Mouse (Mus musculus): Measurements from ENCODE around the gene Ccdc82. TPM values are rescaled to one million over a fixed set of nuclear protein-coding genes. Genes with fewer than 3 reads are reported as not detected.

Ccdc82 gene
- total RNA-seq, 2 experiments from 2014 or later, result 27.7 to 32.6 TPM

DNA sequence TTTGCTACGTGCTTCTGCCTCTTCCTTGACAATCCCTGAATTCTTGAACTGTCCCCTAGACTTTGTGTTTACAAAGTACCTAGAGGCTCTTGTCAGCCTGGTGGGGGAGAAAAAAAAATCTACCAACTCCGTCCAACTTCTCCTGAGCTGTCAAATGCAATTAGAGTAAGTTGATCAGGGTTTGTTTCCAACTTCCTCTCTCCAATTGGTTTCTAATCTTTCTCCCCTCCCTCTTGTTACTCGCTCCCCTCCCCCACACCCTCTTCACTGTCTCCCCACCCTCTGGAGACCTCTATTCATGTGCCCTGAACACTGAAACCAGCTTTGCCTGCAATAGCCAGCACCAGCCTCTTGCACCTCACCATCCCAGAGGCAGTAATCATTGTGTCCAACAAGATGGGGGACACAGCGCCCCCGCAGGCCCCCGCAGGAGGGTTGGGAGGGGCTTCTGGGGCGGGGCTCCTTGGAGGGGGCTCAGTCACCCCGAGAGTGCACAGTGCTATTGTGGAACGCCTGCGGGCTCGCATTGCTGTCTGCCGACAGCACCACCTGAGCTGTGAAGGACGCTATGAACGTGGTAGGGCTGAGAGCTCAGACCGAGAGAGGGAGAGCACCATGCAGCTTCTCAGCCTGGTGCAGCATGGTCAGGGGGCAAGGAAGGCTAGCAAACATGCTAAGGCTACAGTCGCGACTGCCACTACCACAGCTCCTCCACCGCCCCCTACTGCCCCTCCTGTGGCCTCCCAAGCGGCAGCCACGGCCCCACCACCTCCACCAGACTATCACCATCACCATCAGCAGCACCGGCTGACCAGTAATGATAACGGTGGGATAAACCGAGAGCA is 51.1 kb downstream of the Ccdc82 start, which contains the start of gene Maml2:
Gene Maml2, plus strand, starts transcription at position 290 of the 845 bp plus-strand sequence.
- no peak for ATAC-seq (replicated peaks; ENCODE audit: low FRiP score, poor library complexity, severe bottlenecking)

DNA sequence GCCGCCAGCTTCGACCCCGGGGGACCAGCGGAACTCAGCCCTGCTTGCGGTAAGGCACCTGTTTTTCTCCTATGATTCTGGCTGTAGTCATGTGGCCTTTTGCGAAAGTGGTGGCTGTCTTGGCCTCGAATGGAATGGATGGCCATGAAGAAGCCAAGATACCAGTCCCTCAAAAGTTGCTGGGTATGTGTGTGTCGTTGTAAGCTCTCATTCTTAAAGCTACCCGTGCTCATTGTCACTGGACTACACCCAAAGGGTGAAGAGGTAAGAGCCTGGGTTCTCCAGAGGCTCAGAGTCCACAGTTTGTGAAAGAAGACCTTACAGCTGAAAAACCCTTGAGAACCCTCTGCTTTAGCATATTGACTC is 51.7 kb downstream of the Ccdc82 start:
- ATAC-seq (replicated peaks; ENCODE audit: low FRiP score, poor library complexity, severe bottlenecking), result no peak

DNA sequence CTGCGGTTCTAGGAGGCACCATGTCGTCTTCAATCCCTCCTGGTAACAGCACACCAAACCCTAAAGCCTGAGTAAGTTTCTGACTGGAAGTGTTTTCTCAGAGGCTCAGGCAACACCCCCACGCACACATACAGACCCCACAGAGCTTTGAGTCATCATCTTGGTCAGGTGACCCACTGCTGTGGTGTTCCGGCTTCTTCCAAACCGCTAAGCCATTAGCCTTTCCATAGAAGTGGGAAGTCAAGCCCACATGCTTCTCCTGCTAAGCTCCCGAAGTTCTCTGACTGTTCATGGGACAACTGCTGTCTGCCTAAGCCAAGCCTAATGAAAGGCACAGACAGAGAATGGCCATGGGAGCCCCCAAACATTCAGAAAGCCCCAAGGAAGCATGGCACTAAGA is 52.4 kb downstream of the Ccdc82 start:
- ATAC-seq (replicated peaks; ENCODE audit: low FRiP score, poor library complexity, severe bottlenecking), result no peak

DNA sequence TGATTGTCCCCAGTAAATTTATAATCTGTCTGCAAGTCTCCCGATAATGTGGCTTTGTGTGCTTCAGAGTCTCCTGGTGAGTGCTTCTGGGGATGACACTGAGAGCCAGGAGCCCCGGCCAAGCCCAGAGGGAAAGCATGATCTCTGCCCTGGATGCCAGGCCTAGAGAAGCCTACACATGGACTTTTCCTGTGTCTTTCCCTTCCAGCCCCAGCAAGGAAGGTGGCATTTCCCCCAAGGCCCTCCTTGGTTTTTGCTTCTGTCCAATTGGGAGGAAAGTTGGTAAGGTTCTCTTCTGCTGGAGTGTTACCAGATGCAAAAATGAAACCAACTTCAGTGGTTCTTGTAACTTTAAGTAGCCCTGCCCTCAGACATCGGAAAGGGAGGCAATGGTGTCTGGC is 53.3 kb downstream of the Ccdc82 start:
- no peak for ATAC-seq (replicated peaks; ENCODE audit: low FRiP score, poor library complexity, severe bottlenecking)

DNA sequence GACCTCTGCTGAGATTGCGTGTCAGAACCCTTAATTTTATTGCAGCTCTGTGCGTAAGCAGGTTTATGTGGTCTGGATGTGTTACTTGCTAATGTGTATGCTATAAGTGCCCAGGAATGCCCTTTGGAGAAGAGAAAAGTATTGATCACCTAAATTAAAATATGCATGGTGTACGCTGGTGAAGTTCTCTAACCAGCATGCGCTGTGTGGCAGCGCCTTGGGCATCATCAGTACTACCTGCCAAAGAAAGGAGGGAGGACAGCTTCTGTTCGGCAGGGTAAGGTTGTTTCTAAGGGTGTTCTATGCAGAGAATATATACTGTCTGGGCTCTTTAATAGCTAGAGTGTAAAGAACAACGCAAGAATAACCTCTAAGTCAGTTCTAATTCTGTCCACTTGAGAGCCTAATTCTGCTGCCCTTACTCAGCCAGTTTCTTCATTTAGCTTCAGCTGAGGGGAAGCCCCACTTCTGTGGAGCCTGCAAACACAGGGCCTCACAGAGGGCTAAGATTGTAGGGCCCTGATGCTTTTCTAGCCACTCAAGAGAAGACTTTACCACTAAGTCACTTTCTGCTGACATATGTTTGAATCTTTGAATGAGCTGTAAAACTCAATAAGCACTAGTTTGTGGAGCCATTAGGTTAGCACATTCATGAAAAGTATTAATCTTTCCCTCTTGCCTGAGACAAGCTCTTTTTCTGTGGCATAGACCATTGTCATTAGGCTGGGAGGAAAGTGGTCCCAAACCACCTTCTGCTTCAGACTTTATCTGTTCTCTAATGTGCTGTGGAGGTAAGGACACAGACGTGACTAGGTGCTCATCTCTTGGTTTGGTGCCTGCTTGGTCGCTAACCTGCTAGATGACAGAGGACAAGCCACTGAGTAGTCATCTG is 54.4 kb downstream of the Ccdc82 start:
- no peak for ATAC-seq (replicated peaks; ENCODE audit: low FRiP score, poor library complexity, severe bottlenecking)

DNA sequence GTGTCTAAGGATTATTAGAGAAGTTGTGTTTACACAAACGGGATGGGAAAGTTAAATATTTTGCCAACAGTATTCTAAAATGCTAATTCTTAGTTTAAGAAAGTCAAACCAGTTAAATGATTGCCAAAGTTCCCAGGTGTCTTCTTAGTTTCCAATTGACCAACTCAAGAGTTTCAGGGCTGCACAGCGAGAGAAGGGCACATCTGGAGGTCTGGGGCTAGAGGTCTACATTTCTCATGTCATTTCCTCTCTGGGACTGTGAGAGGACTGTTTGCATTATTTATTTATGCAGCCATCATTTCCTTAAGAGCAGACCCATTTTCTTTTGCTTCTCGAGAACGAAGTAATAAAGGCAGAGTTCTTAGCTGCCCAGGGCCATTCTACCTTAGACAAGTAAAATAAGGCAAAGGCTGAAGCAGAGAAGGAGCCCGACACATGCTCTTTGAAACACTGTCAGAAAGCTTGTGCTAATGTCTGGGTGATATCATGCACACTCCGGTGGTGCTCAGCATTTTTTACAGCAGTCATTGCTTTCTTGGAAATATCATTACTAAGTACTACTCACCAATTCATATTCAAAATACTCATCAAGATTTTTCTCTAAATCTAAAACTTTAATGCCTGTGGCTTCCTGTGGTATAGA is 55.5 kb downstream of the Ccdc82 start:
- no peak for ATAC-seq (replicated peaks; ENCODE audit: low FRiP score, poor library complexity, severe bottlenecking)

DNA sequence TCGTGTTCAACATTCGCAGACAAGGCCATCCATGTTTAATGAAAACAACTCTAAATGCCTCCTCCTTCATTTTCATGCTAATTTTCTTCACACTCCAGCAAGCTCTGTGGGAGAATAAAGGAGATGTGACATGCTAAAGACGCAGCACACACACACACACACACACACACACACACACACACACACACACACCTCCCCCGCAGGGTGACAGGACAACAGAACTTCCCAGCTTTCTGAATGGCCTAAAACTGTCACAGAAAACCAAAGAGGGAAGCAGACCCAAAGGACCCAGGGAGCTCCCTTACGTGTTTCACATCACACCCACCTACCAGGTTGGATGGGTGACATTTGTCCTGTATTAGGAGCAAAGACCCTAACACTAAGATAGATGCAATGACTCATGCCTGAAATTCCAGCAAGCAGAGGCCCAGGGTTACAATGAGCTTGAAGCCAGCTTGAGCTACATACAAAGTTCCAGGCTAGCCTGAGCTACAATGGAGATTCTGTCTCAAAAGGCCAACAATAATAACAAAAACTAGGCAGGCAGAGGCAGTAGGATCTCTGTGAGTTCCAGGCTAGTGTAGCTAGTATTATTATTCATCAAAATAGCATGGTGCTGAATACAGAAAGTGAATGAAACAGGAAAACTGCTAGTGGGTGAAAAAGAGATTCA is 56.5 kb downstream of the Ccdc82 start:
- no peak for ATAC-seq (replicated peaks; ENCODE audit: low FRiP score, poor library complexity, severe bottlenecking)

DNA sequence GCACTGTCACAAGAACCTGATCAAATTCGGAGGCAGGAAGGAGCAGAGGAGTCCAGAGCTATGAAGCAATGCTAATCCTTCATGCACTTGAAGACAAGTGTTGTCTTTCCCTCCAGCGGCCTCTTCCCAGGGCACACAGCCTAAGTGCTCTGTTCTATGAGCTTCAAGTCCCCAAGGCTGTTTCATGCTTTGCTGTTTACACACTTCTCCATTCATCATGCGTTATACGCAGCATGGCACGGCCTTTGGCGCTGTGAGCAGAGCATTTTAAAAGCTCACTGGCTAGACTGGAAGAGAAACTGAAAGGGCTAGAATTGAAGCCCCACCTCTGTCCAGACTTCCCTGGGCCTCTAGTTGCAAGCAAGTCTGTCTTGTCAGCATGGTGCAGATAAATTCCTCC is 57.2 kb downstream of the Ccdc82 start:
- ATAC-seq (replicated peaks; ENCODE audit: low FRiP score, poor library complexity, severe bottlenecking), result no peak

DNA sequence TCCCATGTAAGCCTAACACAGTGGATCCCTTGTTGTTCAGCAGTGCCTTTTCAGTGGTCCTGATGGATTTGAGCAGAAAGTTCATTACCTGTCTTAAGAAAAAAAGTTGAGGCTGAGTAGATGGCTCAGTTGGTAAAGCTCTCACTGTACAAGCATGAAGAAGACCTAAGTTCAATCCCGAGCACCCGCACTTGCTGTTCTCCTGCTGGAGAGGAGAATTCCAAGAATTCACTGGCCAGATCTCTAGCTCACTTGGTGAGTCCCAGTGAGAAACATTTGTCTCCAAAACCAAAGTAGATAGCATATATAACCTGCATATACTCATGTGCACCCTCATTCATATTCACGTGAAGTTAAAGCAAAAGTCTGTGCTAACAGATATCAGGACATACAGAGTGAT is 59.7 kb downstream of the Ccdc82 start:
- ATAC-seq (replicated peaks; ENCODE audit: low FRiP score, poor library complexity, severe bottlenecking), result no peak

DNA sequence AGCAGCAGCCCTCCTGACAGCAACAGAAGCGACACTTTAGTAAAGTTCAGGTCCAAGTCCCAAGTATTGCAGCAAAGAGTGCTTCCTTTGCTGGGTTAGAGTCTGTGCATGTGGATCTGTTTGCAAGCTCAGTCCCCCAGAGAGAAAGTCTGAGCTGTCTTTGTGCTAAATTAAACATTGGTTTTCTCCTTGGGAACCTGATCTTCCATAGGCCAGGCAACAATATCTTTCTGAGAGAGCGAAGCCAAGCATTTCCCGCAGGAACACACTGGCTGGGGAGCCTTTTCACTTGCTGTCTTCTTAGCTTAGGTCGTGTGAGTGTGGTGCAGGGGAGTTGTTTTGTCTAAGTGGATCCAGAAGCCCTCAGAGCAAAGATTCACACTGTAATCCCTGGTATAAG is 60.5 kb downstream of the Ccdc82 start:
- ATAC-seq (replicated peaks; ENCODE audit: low FRiP score, poor library complexity, severe bottlenecking), result no peak

DNA sequence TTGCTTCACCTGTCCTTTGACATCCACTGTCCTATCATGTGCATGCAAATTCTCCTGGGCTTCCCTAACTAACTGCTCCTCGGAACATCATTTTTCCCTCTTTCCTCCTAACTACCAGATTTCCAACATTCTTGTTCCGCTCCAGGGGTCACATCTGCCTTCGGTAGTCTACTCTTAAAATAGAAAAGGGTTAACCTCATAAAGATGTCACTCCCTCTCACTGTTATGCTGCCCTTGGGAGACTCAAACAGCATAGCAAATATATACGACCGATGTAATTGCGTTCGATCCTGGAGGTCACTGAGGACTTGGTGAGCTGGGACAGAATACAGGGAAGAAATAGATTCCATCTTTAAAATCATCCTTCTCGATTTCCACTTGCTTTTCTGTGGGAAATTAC is 62.0 kb downstream of the Ccdc82 start:
- ATAC-seq (replicated peaks; ENCODE audit: low FRiP score, poor library complexity, severe bottlenecking), result no peak

DNA sequence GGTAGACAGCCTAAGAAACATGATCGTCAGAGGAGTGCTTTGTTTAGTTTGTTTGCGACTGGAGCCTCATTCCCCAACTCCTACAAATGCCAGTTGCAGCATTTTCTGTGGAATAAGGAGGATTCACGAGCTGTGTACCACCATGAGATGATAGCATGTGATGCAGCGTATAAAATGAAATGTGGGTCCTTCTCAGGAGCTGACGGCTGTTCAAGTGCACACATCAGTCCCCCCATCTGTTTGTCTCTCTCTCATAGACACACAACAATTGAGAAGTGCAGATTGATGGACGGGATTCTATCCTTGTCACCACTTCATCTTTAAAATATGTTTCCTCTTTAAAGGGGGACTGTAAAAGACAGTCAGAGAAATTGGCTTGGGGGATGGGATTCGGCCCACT is 63.1 kb downstream of the Ccdc82 start:
- no peak for ATAC-seq (replicated peaks; ENCODE audit: low FRiP score, poor library complexity, severe bottlenecking)

DNA sequence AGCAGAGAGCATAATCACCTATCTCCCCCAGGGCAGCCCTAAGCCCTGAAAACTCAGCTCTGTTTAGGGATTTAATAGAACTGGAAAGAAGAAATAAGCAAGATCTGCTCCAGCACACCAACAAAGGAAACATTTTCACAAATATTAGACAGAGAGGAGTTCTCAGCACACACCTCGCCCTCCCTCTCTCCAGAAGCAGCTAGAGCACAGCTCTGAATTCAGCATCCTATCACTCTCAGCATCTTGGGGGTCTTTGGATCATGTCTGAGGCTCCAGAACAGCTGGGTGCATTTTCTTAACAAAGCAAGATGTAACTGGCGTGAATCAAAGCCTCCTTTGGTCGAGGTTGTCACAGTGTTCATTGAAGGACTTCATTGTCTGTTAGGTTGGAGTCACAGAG is 63.5 kb downstream of the Ccdc82 start:
- no peak for ATAC-seq (replicated peaks; ENCODE audit: low FRiP score, poor library complexity, severe bottlenecking)

DNA sequence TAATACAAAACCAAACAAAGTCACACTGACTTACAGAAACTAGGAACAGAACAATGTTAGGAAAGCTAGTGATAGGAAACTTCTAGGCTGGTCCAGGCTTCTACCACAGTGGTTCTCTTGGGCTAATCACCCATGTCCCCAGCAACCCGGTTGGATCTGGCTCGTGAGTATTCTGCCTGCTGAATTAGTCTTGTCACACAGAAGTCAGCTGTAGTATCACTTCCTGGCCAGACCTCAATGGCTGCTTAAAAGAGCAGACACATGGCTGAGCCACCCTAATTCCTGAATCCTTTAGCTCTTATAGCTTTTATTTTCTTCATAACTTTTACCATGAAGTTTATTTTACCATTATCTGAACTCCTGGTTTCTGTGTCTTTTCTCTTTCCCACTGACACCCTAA is 64.3 kb downstream of the Ccdc82 start:
- no peak for ATAC-seq (replicated peaks; ENCODE audit: low FRiP score, poor library complexity, severe bottlenecking)

DNA sequence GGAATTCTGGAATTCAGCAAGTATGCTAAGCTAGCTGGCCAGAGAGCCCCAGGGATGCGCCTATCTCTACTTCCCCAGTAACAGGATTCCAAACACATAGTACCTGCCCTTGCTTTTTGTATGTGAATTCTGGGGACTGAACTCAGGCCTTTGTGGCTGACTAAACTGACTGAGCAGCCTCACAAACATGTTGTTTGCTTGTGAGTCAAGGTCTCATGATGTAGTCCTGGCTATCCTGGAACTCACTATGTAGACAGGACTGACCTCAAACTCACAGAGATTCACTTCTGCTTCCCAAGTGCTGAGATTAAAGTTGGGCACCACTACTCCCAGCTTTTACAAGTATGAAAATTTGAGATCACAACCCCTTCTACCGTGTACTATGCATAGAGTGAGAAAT is 67.2 kb downstream of the Ccdc82 start:
- ATAC-seq (replicated peaks; ENCODE audit: low FRiP score, poor library complexity, severe bottlenecking), result no peak

DNA sequence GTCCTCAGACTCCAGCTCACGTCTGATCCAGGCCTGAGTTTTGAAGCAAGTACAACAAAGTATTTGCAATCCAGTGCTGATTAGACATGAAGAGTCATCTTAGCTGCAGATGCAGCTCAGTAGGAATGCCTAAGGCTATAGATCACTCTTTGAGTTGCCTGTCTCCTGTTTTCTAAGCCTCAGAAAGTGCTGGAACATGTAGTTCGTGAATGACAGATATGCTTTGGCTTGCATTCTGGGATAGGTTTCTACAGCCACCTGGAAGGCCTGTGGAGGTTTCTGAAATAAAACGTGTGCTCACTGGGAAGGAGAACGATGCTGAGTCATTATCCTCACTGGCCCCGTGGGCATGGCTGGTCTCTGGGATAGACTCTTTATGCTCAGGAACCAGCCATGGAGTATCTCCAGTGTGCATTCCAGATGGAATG is 67.8 kb downstream of the Ccdc82 start:
- ATAC-seq (replicated peaks; ENCODE audit: low FRiP score, poor library complexity, severe bottlenecking), result no peak

DNA sequence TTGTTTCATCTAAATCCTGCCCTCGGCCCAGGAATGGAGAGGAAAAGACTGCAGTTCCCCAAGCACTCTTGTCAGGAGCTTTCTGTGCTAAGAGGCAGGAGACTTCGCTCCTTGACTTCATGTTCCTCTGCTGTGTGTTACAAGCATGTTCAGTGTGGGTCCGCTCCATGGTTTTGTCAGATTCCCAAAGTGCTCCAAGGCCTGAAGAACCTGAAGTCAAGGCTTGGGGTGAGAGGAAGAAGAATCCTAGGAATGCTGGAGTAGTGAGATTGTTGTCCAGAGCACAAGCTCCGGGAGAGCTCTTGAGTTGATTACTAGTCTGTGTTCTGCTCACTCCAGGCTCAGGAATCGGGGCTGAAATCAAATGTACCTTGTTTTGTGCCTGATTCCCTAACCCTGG is 68.6 kb downstream of the Ccdc82 start:
- no peak for ATAC-seq (replicated peaks; ENCODE audit: low FRiP score, poor library complexity, severe bottlenecking)

DNA sequence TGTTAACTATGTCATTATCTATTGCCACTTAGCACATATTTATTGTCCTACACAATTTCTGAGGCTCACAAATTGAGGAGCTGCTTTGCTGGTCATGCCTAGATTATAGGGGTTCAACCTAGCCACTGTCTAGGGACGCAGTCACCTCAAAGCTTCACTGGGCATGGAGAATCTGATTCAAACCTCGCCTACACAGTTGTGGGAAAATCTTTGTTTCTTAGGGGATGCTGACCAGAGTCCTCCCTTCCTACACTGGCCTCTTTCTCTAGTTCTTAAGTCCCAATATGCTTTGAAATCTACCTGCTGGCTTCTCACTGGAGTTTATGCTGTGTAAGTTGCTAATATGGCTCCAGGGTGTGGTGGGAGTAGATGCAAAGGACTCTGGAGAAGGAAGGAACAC is 72.8 kb downstream of the Ccdc82 start:
- ATAC-seq (replicated peaks; ENCODE audit: low FRiP score, poor library complexity, severe bottlenecking), result no peak

DNA sequence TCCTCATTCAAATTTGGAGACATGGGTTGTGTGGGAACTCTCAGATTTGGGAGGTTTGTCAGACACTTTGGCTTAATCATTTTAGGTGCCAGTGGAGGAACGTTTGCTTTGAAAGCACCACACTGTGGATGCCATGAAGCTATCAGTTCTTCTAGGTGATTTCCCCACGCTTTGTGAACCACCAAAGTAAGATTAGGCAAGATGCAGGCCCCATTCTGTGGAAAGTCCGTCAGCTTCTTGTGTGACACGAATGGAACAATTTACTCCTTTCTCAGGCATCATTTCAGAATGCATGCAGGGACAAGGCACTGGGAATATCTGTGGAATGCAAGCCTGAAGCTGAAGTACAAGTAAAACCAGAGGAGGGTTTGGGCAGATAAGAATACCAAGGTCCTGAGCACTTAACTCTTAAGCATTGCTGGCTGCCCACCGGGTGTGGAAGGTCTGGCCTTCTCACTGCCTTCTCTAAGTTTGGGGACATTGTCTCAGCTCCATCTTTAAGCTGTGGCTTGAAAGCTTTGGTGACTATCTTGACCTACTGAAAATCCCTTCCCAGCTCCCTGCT is 74.1 kb downstream of the Ccdc82 start:
- no peak for ATAC-seq (replicated peaks; ENCODE audit: low FRiP score, poor library complexity, severe bottlenecking)

DNA sequence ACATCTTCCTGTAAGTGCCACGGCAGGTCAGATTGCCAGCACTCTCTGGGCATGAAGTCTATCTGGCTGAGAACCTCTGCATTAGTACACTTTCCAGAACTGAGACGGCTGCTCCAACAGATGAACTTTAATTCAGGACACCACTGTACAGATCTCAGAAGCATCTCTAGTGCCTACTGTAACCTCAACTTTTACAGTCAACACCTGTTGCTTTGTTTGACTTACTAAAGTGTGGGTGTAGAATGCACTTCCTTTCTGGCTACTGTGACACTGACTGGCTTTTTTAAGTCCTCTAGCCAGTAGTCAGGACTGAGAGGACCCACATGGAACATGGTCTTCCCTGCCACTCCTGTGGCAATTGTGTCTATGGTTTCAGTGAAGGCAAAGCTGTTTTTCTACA is 76.3 kb downstream of the Ccdc82 start:
- ATAC-seq (replicated peaks; ENCODE audit: low FRiP score, poor library complexity, severe bottlenecking), result no peak
